Mouse (Mus musculus) neural tube, embryonic 15.5 days (tissue): ENCODE results near the gene Il4. TPM values are rescaled to one million over a fixed set of nuclear protein-coding genes. Genes with fewer than 3 reads are reported as not detected.

Experiments used
- ATAC-seq: fragments of 200-750 bp; cut with Nextera tagmentation; 2 replicates; pipeline ENCODE4 v1.8.0; 2017; ENCODE audit warnings: mild to moderate bottlenecking, moderate TSS enrichment, moderate library complexity; ENCODE audit not compliant: low FRiP score
- H3K27ac ChIP-seq: fragments of 300-500 bp; sonication (generic); replicated peaks from 2 replicates; pipeline ENCODE4 v1.5.1; 2015; ENCODE audit warnings: mild to moderate bottlenecking, inconsistent platforms
- H3K27me3 ChIP-seq: fragments of 300-500 bp; sonication (generic); replicated peaks from 2 replicates; pipeline ENCODE4 v1.6.1; 2015; ENCODE audit warnings: inconsistent platforms
- H3K36me3 ChIP-seq: fragments of 300-500 bp; sonication (generic); 2 replicates; pipeline ENCODE4 v1.6.1; 2015; ENCODE audit warnings: inconsistent platforms
- H3K4me1 ChIP-seq: fragments of 300-500 bp; sonication (generic); 2 replicates; pipeline ENCODE4 v1.6.1; 2015; ENCODE audit warnings: inconsistent platforms
- H3K4me2 ChIP-seq: fragments of 300-500 bp; sonication (generic); 2 replicates; pipeline ENCODE4 v1.6.1; 2015; ENCODE audit warnings: inconsistent platforms, mild to moderate bottlenecking, moderate library complexity
- H3K4me3 ChIP-seq: fragments of 300-500 bp; sonication (generic); replicated peaks from 2 replicates; pipeline ENCODE4 v1.5.1; 2015; ENCODE audit warnings: mild to moderate bottlenecking, inconsistent platforms
- H3K9ac ChIP-seq: fragments of 300-500 bp; sonication (generic); replicated peaks from 2 replicates; pipeline ENCODE4 v1.6.1; 2015; ENCODE audit warnings: mild to moderate bottlenecking, inconsistent platforms
- H3K9me3 ChIP-seq: fragments of 300-500 bp; sonication (generic); replicated peaks from 2 replicates; pipeline ENCODE4 v1.6.1; 2016; ENCODE audit warnings: inconsistent platforms
- WGBS: fragments of 180-500 bp; shearing (Covaris S2); methylation state at CpG from one replicate; pipeline ENCODE4 v1.1.7; 2015; ENCODE audit warnings: mixed read lengths; 5-methylcytosine and 5-hydroxymethylcytosine counted together
- polyA plus RNA-seq: library from polyadenylated mRNA; unstranded; fragments of >200 nt; fragmentation: Nextera tagmentation; extraction: Ambion mirVana; gene quantifications from 2 replicates; pipeline ENCODE4 v1.2.1, GENCODE M21; 2015

Il4 gene
- polyA plus RNA-seq, 1 experiment from 2014 or later, result 5.0 TPM

DNA sequence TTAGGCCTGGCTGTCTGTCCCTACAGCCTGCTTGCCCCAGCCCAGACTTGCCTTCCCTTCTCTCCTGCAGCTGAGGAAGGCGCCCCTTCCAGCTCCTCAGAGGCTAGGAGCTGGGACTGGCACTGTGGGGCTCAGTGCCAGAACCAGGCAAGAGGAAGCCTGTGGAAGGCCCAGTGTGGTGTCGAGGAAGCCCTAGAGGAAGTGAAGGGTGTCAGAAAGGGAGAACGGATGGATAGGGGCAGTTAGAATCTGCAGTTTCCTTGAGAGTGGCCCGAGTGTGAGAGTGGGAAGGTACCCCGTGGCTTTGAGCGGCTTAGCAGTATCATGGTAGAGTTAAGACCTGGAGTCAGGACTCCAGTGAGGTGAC lies 4.0 kb upstream of the Il4 start:
- 77% methylated on average over 6 of the region's 6 CpGs for WGBS

DNA sequence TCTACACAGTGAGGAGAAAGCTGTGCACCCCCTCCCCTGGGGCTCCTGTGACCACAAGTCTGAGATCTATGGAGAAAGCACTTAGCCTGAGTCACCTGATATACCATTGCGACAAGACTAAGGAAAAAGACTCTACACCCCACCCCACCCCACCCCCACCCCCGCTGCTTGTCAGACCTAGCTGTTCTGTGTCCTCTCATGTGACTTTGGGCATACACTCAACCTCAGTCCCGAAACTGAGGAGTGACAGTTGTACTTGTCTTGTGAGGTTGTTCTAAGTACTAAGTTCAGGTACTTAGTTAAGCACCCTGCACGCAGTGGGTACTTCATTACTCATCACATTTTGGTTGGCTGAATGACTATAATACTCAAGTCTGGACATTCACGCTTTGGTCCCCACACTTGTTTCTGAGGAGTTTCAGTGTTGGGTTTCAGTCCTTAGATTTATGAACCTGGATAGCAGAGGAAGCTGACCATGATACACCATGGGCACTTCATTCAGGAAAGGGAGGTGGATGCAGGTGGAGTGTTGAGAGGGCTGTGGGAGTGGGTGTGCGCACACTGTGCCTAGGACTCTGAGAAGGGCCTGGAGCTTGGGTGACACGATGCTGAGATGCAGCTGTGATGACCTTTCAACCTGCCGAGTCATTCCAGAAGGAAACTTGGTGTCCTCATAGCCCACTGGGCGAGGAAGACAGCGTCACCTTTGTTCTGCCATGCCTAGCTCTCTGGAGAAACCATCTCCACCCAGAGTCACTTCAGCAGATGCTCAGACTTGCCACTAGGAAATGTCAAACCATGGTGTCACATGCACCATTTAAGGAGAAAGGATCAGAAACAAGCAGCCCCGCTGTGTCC lies 3.3 kb upstream of the Il4 start:
- WGBS, result 88% methylated on average over 11 of the region's 11 CpGs
- Histone ChIP-seq H3K4me3 (no peak overlapping the region), H3K36me3 (no peaks in the 10 kb centered on the region), H3K9ac (no peak overlapping the region), H3K4me1 (no peaks in the 10 kb centered on the region), H3K27ac (no peak overlapping the region), H3K9me3 (no peaks in the 10 kb centered on the region), H3K27me3 (no peaks in the 10 kb centered on the region), H3K4me2 (no peak overlapping the region)
- ATAC-seq, result no peak

More for the DNA sequence above, 4.0 kb upstream of the Il4 start:
- Histone ChIP-seq H3K9ac (no peak overlapping the region), H3K27ac (no peak overlapping the region), H3K4me1 (no peaks in the 10 kb centered on the region), H3K4me3 (no peak overlapping the region), H3K9me3 (no peaks in the 10 kb centered on the region), H3K4me2 (no peak overlapping the region), H3K36me3 (no peaks in the 10 kb centered on the region), H3K27me3 (no peaks in the 10 kb centered on the region)
- ATAC-seq, result no peak

DNA sequence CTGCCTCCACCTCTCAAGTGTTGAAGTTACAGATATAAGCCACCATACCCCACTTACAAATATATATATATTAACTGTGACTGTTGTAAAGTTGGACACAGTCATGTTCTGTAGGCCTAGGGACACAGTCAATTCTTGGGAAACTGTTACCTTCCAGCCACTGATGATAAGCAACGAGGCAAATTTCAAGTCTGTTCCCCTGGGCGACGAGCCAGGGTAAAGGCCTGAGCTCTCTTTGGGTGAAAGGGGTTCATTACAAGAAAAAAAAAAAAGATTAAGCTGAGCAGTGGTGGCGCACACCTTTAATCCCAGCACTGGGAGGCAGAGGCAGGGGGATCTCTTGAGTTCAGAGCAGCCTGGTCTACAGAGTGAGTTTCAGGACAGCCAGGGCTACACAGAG lies 1.6 kb upstream of the Il4 start:
- Histone ChIP-seq H3K9ac (no peak overlapping the region), H3K36me3 (no peaks in the 10 kb centered on the region), H3K4me1 (no peaks in the 10 kb centered on the region), H3K4me2 (no peak overlapping the region), H3K27ac (no peak overlapping the region), H3K27me3 (no peaks in the 10 kb centered on the region), H3K4me3 (no peak overlapping the region), H3K9me3 (no peaks in the 10 kb centered on the region)
- WGBS, result 95% methylated on average over 4 of the region's 4 CpGs
- no peak for ATAC-seq

DNA sequence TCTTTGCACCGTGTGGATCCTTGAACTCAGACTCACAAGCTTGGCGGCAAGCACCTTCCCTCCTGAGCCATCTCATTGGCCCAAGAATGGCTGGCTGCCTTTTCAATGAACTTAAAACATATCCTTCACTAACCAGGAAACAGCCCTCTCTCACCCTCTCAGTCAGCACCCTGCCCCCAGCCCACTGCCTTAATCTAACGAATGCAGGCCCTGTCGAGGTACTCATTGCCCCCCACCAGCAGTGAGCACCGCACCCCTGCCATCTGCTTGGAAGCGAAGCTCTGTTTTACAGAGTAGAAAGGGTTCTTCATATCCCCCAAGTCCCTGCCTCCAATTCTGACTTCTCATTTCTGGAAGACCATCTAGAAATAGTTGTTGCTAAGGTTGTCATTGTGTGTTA lies 959 bp upstream of the Il4 start:
- ATAC-seq, result no peak
- no peaks in the 10 kb centered on the region for H3K36me3 ChIP-seq
- no peaks in the 10 kb centered on the region for H3K4me1 ChIP-seq

DNA sequence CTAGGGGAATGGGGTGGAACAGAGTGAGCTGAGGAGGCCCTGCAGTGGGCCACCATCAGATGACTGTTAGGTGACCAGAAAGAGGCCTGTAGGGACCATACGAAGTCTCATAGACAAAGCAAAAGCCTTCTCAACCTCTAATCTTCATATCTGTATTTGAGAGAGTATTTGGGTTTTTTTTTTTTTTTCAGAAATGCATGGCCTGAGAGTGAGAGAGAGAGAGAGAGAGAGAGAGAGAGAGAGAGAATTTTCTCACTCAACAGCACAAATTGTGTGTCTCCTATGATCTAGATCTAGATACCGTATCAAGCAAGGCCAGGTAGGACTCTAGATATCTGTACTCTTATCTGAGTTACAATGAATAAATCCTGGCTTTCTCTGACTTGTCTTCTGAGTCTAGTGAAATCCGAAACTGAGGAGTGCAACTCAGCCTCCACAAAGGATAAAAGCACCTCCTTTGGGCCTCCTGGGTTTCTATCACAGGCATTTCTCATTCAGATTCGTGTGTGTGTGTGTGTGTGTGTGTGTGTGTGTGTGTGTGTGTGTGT lies 833 bp downstream of the Il4 start:
- no peak overlapping the region for H3K9ac ChIP-seq

More for the DNA sequence above, 959 bp upstream of the Il4 start:
- H3K4me2 ChIP-seq, result no peak overlapping the region
- H3K27me3 ChIP-seq, result no peaks in the 10 kb centered on the region
- H3K9me3 ChIP-seq, result no peaks in the 10 kb centered on the region
- WGBS, result 78% methylated on average over 6 of the region's 6 CpGs
- H3K4me3 ChIP-seq, result no peak overlapping the region
- H3K27ac ChIP-seq, result no peak overlapping the region
- H3K9ac ChIP-seq, result no peak overlapping the region

DNA sequence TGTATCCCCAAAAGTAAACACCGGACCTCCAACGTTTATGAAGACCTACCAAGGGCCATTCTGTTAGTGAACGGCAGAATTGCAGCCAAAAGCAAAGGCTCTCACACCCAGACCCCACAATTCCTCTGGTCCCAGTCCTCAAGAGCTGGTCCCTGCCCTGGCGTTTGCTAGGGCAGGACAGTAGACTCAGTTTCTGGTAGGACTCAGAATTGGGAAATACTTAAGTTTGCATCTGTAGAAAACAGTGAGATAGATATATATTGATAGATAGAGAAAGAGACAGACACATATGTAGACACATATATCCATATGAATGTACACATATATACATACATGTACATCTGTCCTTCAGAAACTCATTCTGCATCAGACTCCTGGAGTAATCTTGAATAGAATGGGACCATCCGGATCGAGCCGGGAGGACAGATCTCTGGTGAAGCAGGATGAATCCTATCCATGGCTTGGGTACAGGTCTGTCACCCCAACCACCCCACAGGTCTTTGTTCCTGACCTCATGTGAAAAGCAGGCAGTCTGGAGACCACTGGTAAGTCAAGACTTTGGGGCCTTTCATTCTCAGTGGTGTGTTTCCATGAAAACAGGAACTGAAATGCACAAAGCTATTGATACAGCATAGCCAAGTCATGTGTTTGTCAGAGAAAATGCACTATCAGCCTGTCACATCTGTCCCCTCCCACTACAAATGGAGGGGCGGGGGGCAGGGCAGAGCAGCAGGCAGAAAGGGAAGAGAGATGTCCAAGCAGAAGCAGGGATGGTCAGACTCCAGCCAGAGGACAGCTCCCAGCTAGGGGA lies 1.5 kb downstream of the Il4 start:
- 87% methylated on average over 8 of the region's 8 CpGs for WGBS
- H3K4me2 ChIP-seq, result no peak overlapping the region
- no peak overlapping the region for H3K4me3 ChIP-seq
- no peaks in the 10 kb centered on the region for H3K27me3 ChIP-seq
- H3K9ac ChIP-seq, result no peak overlapping the region
- no peaks in the 10 kb centered on the region for H3K4me1 ChIP-seq
- no peak overlapping the region for H3K27ac ChIP-seq
- no peaks in the 10 kb centered on the region for H3K36me3 ChIP-seq
- H3K9me3 ChIP-seq, result no peaks in the 10 kb centered on the region
- no peak for ATAC-seq

More for the DNA sequence above, 833 bp downstream of the Il4 start:
- H3K4me1 ChIP-seq, result no peaks in the 10 kb centered on the region
- no peaks in the 10 kb centered on the region for H3K9me3 ChIP-seq
- no peak overlapping the region for H3K4me3 ChIP-seq
- H3K4me2 ChIP-seq, result no peak overlapping the region
- H3K36me3 ChIP-seq, result no peaks in the 10 kb centered on the region
- WGBS, result 68% methylated on average over 4 of the region's 4 CpGs
- H3K27ac ChIP-seq, result no peak overlapping the region
- no peak for ATAC-seq
- H3K27me3 ChIP-seq, result no peaks in the 10 kb centered on the region

DNA sequence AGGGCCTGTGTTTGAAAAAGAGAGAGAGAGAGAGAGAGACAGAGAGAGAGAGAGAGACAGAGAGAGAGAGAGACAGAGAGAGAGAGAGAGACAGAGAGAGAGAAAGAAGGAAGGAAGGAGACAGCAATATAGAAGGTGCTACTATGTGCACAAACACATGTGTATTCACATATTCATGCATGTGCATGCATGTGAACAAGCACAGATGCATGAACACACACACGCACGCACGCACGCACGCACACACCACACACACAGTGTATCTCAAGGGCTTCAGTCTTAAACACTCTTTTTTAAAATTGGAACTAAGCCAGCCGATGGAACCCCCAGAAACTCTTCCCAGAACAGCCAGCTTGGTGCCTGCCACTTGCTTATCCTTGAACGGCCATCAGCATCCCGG lies 2.9 kb downstream of the Il4 start:
- no peaks in the 10 kb centered on the region for H3K36me3 ChIP-seq
- H3K4me1 ChIP-seq, result no peaks in the 10 kb centered on the region
- H3K9me3 ChIP-seq, result no peaks in the 10 kb centered on the region
- H3K27ac ChIP-seq, result no peak overlapping the region
- WGBS, result 93% methylated on average over 8 of the region's 8 CpGs
- no peak overlapping the region for H3K4me2 ChIP-seq
- no peak overlapping the region for H3K4me3 ChIP-seq
- no peaks in the 10 kb centered on the region for H3K27me3 ChIP-seq
- no peak overlapping the region for H3K9ac ChIP-seq
- no peak for ATAC-seq

DNA sequence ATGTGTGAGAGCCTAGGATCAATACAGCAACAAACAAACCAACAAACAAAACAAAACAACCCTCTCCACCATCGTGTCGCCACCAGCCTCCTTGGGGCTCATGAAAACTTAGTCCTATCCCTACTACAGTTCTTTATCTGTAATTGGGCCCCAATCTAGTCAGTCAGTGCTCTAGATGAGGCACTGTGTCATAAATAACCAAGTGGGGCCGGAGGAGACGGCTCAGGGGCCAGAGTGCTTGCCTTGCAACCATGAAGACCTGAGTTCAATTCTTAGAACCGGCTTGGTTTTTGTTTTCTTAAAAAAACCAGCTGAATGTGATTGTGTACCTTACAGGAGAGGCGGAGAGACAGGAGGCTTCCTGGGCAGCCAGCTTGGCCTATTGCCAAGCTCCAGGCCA lies 3.3 kb downstream of the Il4 start:
- Histone ChIP-seq H3K4me2 (no peak overlapping the region), H3K4me3 (no peak overlapping the region), H3K36me3 (no peaks in the 10 kb centered on the region), H3K4me1 (no peaks in the 10 kb centered on the region), H3K27me3 (no peaks in the 10 kb centered on the region), H3K9ac (no peak overlapping the region), H3K27ac (no peak overlapping the region), H3K9me3 (no peaks in the 10 kb centered on the region)
- 64% methylated on average over 6 of the region's 6 CpGs for WGBS
- no peak for ATAC-seq

DNA sequence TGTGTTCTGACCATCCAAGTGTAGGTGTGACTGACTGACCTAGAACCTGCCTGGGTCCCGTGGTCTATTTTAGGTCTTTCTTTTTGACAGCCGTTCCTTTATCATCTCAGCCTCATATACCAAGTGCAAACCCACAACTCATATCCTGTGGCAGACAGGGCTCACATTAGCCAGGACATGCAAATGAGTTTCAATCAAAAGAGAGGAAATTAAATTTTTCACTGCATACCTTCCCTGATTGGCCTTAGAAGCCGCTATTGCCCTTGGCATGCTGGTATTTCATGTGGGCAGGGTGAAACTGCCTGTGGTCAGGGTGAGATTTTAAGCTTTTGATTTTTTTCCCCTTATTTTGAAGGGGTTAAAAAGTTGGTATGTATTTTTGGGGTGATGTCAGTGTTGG lies 8.8 kb downstream of the Il4 start:
- H3K9me3 ChIP-seq, result no peaks in the 10 kb centered on the region
- no peaks in the 10 kb centered on the region for H3K27me3 ChIP-seq
- ATAC-seq, result no peak
- H3K4me3 ChIP-seq, result no peak overlapping the region
- H3K27ac ChIP-seq, result no peak overlapping the region
- 90% methylated on average over 3 of the region's 3 CpGs for WGBS
- peaks cover 6% of the 10 kb centered on the region; the same call in 1 of the 2 replicates for H3K4me1 ChIP-seq
- H3K9ac ChIP-seq, result no peak overlapping the region
- H3K4me2 ChIP-seq, result no peak overlapping the region
- no peaks in the 10 kb centered on the region for H3K36me3 ChIP-seq

DNA sequence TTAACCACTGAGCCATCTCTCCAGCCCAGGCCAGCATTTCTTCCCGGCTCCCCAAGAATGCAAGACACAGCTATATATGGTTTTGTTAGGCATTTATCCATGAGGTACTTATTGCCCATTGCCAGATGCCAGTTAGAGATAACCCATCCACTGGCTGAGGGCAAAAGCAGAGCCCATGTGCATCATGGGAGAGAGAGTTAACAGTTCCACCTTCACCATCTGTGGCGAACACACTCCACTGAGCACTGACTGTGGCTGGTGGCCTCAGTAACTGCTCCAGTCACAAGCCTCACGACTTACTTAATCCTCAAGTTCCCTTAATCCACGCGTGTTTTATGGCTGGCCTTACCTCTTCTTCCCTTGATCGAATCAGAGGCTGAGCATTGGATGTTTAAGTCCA lies 9.2 kb downstream of the Il4 start:
- Histone ChIP-seq H3K9me3 (no peaks in the 10 kb centered on the region), H3K27ac (no peak overlapping the region), H3K9ac (no peak overlapping the region), H3K36me3 (peaks cover 3% of the 10 kb centered on the region; the same call in 1 of the 2 replicates), H3K27me3 (no peaks in the 10 kb centered on the region), H3K4me3 (no peak overlapping the region), H3K4me2 (no peak overlapping the region), H3K4me1 (peaks cover 6% of the 10 kb centered on the region; the same call in 1 of the 2 replicates)
- ATAC-seq, result no peak
- WGBS, result 84% methylated on average over 6 of the region's 6 CpGs

DNA sequence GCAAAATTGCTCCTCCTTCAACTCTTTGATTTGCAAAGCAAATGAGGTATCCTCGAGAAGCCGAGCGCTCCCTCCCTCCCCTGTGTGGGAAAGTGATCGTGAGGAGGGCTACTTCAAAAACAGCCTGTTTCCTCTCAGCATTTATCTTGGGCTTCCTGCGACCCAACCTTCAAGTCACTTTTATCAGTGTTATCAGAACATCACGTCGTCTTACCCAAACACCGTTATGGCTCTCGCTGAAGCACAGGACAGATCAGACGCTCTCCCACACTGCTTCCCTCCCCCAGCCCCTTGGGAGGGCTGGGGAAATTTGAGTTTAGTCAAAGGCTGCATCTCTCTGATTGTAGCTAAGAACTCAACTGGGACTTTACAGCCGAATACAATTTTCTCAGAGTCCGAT lies 12.9 kb downstream of the Il4 start:
- H3K9me3 ChIP-seq, result no peaks in the 10 kb centered on the region
- peaks cover 20% of the 10 kb centered on the region for H3K36me3 ChIP-seq
- no peak overlapping the region for H3K27ac ChIP-seq
- no peak overlapping the region for H3K9ac ChIP-seq
- H3K4me1 ChIP-seq, result peaks cover 6% of the 10 kb centered on the region; the same call in 1 of the 2 replicates
- H3K4me2 ChIP-seq, result no peak overlapping the region
- WGBS, result 9% methylated on average over 12 of the region's 12 CpGs
- ATAC-seq, result no peak
- H3K4me3 ChIP-seq, result no peak overlapping the region
- no peaks in the 10 kb centered on the region for H3K27me3 ChIP-seq

DNA sequence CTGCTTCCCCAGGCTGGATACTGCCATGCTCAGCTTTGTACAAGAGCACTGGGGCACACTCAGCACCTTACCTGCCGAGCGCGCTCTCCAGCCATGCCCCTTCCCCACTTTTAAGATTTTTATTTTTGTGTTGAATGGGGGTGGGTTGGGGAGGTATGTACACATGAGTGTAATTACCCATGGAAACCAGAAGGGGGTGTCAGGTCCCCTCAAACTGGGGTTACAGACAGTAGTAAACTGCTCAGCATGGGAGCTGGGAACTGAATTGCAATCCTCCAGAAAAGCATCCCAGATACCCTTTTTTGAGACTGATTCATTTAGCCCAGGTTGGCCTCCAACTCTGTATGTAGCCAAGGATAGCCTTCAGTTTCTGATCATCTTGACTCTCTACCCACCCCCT lies 13.5 kb downstream of the Il4 start:
- Histone ChIP-seq H3K27me3 (no peaks in the 10 kb centered on the region), H3K36me3 (peaks cover 25% of the 10 kb centered on the region), H3K9ac (no peak overlapping the region), H3K4me3 (no peak overlapping the region), H3K4me2 (no peak overlapping the region), H3K27ac (no peak overlapping the region), H3K4me1 (peaks cover 6% of the 10 kb centered on the region; the same call in 1 of the 2 replicates), H3K9me3 (no peaks in the 10 kb centered on the region)
- ATAC-seq, result no peak
- 96% methylated on average over 3 of the region's 3 CpGs for WGBS
